Mouse (Mus musculus) urinary bladder, postnatal 25 days (tissue): ENCODE measurements at regions not wholly inside any gene's neighbourhood (a gene's known extent, or its start where the extent isn't known, plus 50 kb on each side); places are given as distances from the start of the nearest gene placed in this dataset.
A peak's percentile ranks its signal among the peaks of the same experiment; 100 is the strongest.

Experiments
- DNase-seq: peaks from one replicate; pipeline ENCODE4 v3.0.0; 2022; ENCODE audit warnings: low spot score

GRCm38 (mm10) chr8:116452806-116453205 lies 52.0 kb upstream of the Dynlrb2 start:
- no peak for DNase-seq

GRCm38 (mm10) chr8:116451397-116451796 lies 53.4 kb upstream of the Dynlrb2 start:
- DNase-seq, result no peak

- DNase-seq, result no peak
These were observed 57.3 kb upstream of the Dynlrb2 start for GRCm38 (mm10) chr8:116447452-116447851.

GRCm38 (mm10) chr8:116442827-116443226 lies 61.9 kb upstream of the Dynlrb2 start:
- no peak for DNase-seq

GRCm38 (mm10) chr8:116438895-116439294 lies 65.9 kb upstream of the Dynlrb2 start:
- peak; percentile 74 for DNase-seq

GRCm38 (mm10) chr8:116435268-116435980 lies 69.3 kb upstream of the Dynlrb2 start:
- no peak for DNase-seq

DNA sequence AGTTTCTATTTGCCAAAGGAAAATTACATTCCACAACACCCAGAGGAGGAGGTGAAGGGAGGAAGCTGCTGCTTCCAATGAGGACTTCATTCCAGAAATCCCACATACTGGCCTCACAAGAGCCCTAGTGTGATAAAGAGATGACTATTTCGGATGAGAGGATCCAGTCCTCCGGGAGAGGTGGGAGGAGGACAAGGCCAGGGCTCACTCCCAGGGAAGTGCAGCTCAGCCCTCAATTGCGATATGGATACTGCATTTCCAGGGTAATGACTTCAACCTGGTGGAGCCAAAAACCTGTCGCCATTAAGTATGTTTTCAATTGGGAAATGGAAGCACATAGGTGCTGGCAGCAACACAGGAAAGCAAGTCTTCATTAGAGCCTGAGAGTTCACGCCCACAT lies 74.7 kb upstream of the Dynlrb2 start:
- peak; percentile 5 for DNase-seq

- DNase-seq, result no peak
These were observed 75.1 kb upstream of the Dynlrb2 start for GRCm38 (mm10) chr8:116429649-116430048.

GRCm38 (mm10) chr8:116422826-116423225 lies 81.9 kb upstream of the Dynlrb2 start:
- DNase-seq, result no peak

- DNase-seq, result no peak
These were observed 92.1 kb upstream of the Dynlrb2 start for GRCm38 (mm10) chr8:116412703-116413102.

GRCm38 (mm10) chr8:116410041-116410440 lies 94.7 kb upstream of the Dynlrb2 start:
- no peak for DNase-seq

GRCm38 (mm10) chr8:116409011-116409410 lies 95.8 kb upstream of the Dynlrb2 start:
- no peak for DNase-seq

DNA sequence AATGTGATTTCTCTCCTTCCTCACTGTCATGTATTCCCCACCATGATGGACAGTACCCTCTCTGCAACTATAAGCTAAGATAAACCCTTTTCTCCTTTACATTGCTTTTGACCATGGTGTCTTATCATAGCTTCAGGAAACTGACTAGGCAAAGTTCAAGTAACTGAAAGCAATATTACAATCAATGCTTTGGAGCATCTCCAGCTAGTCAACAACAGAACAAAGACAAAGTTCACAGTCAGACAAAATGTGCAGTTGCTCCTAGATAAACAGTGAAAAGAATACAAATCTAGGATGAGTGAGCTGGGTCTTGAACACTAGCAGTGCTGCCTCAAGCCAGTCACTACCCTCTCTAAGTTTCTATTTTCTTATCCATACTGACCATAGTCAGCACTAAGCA lies 100.2 kb upstream of the Dynlrb2 start:
- DNase-seq, result no peak

- no peak for DNase-seq
These were observed 101.4 kb upstream of the Dynlrb2 start for GRCm38 (mm10) chr8:116403366-116403765.

GRCm38 (mm10) chr8:116399452-116399851 lies 105.3 kb upstream of the Dynlrb2 start:
- DNase-seq, result no peak

DNA sequence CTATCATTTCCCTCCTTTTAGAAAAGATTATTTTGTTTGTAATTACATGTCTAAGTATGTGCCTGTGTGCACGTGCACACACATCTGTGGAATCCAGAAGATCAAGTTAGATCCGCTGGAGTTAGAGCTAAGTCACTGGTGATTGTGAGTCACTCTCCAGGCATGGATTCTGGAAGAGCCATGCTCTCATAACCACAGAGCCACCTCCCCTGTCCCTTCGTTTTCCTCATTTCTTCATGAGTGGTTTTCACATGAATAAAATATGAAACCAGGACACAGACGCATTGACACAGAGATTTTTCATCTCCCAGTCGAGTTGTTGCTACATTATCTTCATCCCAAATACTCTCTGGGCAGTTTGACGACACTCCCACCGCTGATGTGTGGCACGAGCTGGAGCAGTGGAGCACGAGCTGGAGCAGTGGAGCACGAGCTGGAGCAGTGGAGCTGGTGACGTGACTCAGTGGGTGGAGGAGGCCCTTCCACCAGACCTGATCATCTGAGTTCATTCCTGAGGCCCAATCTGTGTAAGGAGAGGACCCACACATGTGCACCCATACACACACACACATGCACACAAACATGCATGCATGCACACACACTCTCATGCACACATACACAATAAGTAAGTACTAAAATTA lies 106.1 kb upstream of the Dynlrb2 start:
- DNase-seq, result no peak

DNA sequence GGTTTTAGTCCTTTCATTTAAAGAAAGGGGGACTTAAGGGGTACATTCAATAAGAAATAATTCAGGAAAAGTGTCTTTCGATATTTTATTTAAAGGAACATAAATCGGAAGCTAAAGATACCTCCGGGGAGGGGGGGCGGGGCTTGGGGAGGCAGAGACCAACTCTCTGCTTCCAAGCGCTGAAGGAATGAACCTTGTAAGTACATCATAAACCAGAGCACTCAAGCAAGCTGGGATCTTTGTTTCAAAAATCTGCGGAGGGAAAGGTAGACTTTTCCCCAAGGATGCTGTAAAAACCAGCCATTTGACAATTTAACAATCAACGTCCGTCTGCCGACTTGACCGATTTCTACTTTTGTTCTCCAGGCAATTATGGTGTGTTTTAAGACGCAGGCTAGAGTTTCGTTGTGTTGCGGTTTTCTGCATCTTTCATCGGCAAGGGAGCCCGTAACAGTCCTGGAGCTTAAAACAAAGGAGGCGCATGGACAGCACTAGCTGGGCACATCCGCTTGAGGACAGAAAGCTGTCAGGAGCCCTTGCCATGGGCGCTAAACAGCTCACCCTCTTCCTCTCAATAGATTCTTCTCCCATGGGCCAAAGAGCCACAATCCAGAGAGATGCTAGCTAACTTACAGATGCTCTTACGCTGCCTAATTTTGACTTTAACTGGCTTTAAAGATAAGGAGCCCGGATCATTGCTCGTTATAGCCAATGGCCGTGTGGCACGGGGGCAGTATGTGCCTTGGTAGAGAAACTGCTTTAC lies 119.4 kb upstream of the Dynlrb2 start:
- no peak for DNase-seq

GRCm38 (mm10) chr8:116384418-116385089 lies 120.2 kb upstream of the Dynlrb2 start:
- DNase-seq, result no peak

GRCm38 (mm10) chr8:116383495-116384417 lies 121.0 kb upstream of the Dynlrb2 start:
- DNase-seq, result no peak

DNA sequence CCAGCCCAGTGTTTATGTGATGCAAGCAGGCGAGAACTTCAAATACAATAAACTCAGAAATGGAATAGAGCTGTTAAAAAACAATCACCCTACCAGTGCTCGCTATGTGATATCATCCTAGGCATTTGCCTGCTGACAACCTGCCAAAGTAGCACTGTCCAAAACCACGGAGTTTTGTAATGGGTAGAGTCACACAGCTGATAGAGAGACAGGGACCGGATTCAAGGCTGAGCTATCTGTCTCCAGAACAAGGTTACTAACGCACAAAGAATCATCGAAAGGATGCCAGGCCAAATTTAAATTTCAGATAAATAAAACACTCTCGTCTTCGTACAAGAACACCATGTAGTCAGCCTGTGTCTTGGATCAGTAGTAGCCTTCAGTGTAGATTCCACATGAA lies 121.7 kb upstream of the Dynlrb2 start:
- DNase-seq, result no peak

DNA sequence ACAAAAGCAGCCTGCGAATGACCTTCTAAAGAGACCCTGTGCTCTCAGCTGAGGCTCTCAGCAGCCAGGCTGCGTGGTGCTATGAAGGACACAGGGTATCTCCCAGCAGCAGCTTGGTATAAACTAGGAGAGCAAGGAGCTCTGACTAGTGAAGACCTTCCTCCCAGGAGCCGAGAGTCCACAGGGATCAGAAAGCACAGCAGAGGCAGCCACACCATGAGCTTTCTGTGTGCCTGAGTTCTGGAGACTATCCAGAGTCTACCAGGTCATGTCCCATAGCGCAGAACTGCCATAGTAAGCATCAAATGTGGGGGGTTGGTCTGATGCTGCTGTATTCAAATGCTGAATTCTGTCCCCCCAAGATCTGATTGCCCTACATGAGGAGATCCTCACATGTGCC lies 124.2 kb upstream of the Dynlrb2 start:
- DNase-seq, result no peak
